Comparison of ENCODE assay signal across 25 mouse cellular contexts in the genomic region with DNA sequence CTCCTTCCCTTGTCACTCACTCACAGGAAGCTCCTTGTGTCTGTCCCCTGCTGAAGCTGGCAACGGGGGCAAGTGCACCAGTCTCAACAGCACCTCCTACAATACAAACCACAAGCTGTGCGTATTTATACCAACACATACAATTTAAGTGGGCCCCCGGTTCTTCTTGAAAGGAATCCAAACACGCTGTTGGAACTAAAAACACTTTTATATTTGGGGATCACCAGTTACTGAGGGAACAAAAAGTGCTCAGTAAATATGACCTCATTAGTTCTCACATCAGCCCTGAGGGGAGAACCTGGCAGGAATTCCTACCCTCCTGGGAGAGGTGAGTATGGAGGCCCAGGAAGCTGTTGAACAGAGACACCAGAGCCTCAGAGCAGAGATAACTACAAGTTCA.
DNase-seq lines count a peak whose midpoint lies in the region; ATAC-seq and TF ChIP-seq lines count a peak whose summit lies in the region.
"Had no signal": no experiment of that assay in that cellular context is flagged by ENCODE, and none has a peak within 500 bp of the region (broad histone marks: within the 10 kb centered on the region; RNA-seq: fewer than 3 reads in every experiment).

No protein-coding gene starts in this region.

- DNase-seq in forebrain, embryonic 14.5 days (ENCODE audit: low spot score) = peak; percentile 51
- DNase-seq in kidney, adult 2 months = peak; percentile 10
- peak; percentile 24 for DNase-seq in 416B (ENCODE audit: low read depth)
- DNase-seq in T-cell, adult 2 months (ENCODE audit: low spot score) = no peak
- DNase-seq: adrenal gland, adult 8-10 months; adrenal gland, postnatal 25 days; cerebellum, adult 18-20 months; cerebellum, adult 9-10 months; cerebellum, postnatal 14 days; gastrocnemius, postnatal 10 days; gastrocnemius, postnatal 36 days; heart, postnatal 36 days had no signal

- no peaks in the 10 kb centered on the region for H3K27me3 ChIP-seq in forebrain, embryonic 14.5 days (replicated peaks; ENCODE audit: control insufficient read depth, insufficient read depth, low read length)
- peaks cover 22% of the 10 kb centered on the region; the same call in 1 of the 2 replicates for H3K27me3 ChIP-seq in forebrain, embryonic 12.5 days
- H3K27me3 ChIP-seq in kidney, adult 2 months (replicated peaks; ENCODE audit: control insufficient read depth, insufficient read depth, low read length) = no peaks in the 10 kb centered on the region
- H3K27me3 ChIP-seq in kidney, embryonic 15.5 days = no peaks in the 10 kb centered on the region
- H3K27me3 ChIP-seq: embryonic facial prominence, embryonic 13.5 days; forebrain, embryonic 15.5 days; hindbrain, embryonic 13.5 days; intestine, embryonic 15.5 days had no signal

- peaks cover 10% of the 10 kb centered on the region; the same call in 1 of the 2 replicates for H3K4me1 ChIP-seq in forebrain, embryonic 14.5 days (ENCODE audit: control insufficient read depth, insufficient read depth, low read length)
- H3K4me1 ChIP-seq in forebrain, embryonic 12.5 days = no peaks in the 10 kb centered on the region
- H3K4me1 ChIP-seq in kidney, adult 2 months (ENCODE audit: control insufficient read depth, insufficient read depth, low read length) = peaks cover 8% of the 10 kb centered on the region
- no peaks in the 10 kb centered on the region for H3K4me1 ChIP-seq in kidney, embryonic 15.5 days
- H3K4me1 ChIP-seq: hindbrain, embryonic 10.5 days; intestine, embryonic 15.5 days had no signal

- H3K9ac ChIP-seq in forebrain, embryonic 14.5 days (ENCODE audit: low read length) = no peak overlapping the region
- no peak overlapping the region for H3K9ac ChIP-seq in forebrain, embryonic 12.5 days
- no peak overlapping the region for H3K9ac ChIP-seq in kidney, embryonic 15.5 days
- H3K9ac ChIP-seq: embryonic facial prominence, embryonic 13.5 days; forebrain, embryonic 15.5 days; hindbrain, embryonic 13.5 days; intestine, embryonic 15.5 days had no signal

- H3K4me3 ChIP-seq in forebrain, embryonic 14.5 days (ENCODE audit: low read depth, low read length) = no peak overlapping the region
- H3K4me3 ChIP-seq in forebrain, embryonic 12.5 days (replicated peaks) = no peak overlapping the region
- H3K4me3 ChIP-seq in kidney, adult 2 months (ENCODE audit: insufficient read depth, low read depth, low read length) = no peak overlapping the region
- H3K4me3 ChIP-seq in kidney, embryonic 15.5 days (replicated peaks) = no peak overlapping the region
- H3K4me3 ChIP-seq: embryonic facial prominence, embryonic 13.5 days; forebrain, embryonic 10.5 days; forebrain, embryonic 15.5 days; hindbrain, embryonic 10.5 days; hindbrain, embryonic 13.5 days; intestine, embryonic 15.5 days had no signal

- 21% methylated on average over 4 of the region's 4 CpGs for WGBS in forebrain, embryonic 14.5 days
- 56% methylated on average over 4 of the region's 4 CpGs for WGBS in forebrain, embryonic 12.5 days
- WGBS in kidney, adult 2 months = 77% methylated on average over 4 of the region's 4 CpGs
- WGBS in kidney, embryonic 15.5 days = 85% methylated on average over 4 of the region's 4 CpGs

- H3K27ac ChIP-seq in forebrain, embryonic 14.5 days (ENCODE audit: low read depth, low read length) = no peak overlapping the region
- no peak overlapping the region for H3K27ac ChIP-seq in forebrain, embryonic 12.5 days
- H3K27ac ChIP-seq in kidney, adult 2 months (ENCODE audit: insufficient read depth, low read depth, low read length) = no peak overlapping the region
- no peak overlapping the region for H3K27ac ChIP-seq in kidney, embryonic 15.5 days
- H3K27ac ChIP-seq: embryonic facial prominence, embryonic 13.5 days; forebrain, embryonic 10.5 days; forebrain, embryonic 15.5 days; hindbrain, embryonic 10.5 days; hindbrain, embryonic 13.5 days; intestine, embryonic 15.5 days had no signal

- no peak overlapping the region for H3K4me2 ChIP-seq in forebrain, embryonic 14.5 days (ENCODE audit: low read length)
- no peak overlapping the region for H3K4me2 ChIP-seq in forebrain, embryonic 12.5 days
- no peak overlapping the region for H3K4me2 ChIP-seq in kidney, embryonic 15.5 days
- H3K4me2 ChIP-seq: embryonic facial prominence, embryonic 13.5 days; forebrain, embryonic 15.5 days; heart, embryonic 11.5 days; hindbrain, embryonic 13.5 days; intestine, embryonic 15.5 days had no signal

- no peaks in the 10 kb centered on the region for H3K36me3 ChIP-seq in forebrain, embryonic 14.5 days (ENCODE audit: control insufficient read depth, insufficient read depth, low read length)
- no peaks in the 10 kb centered on the region for H3K36me3 ChIP-seq in forebrain, embryonic 12.5 days (replicated peaks)
- H3K36me3 ChIP-seq in kidney, adult 2 months (ENCODE audit: control insufficient read depth, insufficient read depth, low read length) = no peaks in the 10 kb centered on the region
- H3K36me3 ChIP-seq in kidney, embryonic 15.5 days = no peaks in the 10 kb centered on the region
- H3K36me3 ChIP-seq: embryonic facial prominence, embryonic 13.5 days; forebrain, embryonic 10.5 days; forebrain, embryonic 15.5 days; hindbrain, embryonic 10.5 days; hindbrain, embryonic 13.5 days; intestine, embryonic 15.5 days had no signal

- no peak for TF ChIP-seq CTCF in kidney, adult 2 months (conservative IDR thresholded peaks at IDR 0.05; ENCODE audit: insufficient read depth, insufficient read length, low read depth, low read length)

- H3K9me3 ChIP-seq in forebrain, embryonic 14.5 days (replicated peaks; ENCODE audit: control insufficient read depth, low read length) = no peaks in the 10 kb centered on the region
- no peaks in the 10 kb centered on the region for H3K9me3 ChIP-seq in forebrain, embryonic 12.5 days
- no peaks in the 10 kb centered on the region for H3K9me3 ChIP-seq in kidney, embryonic 15.5 days (replicated peaks)
- H3K9me3 ChIP-seq: embryonic facial prominence, embryonic 13.5 days; forebrain, embryonic 10.5 days; forebrain, embryonic 15.5 days; hindbrain, embryonic 10.5 days; hindbrain, embryonic 13.5 days; intestine, embryonic 15.5 days had no signal

- peak; percentile 45; the same call in 1 of the 2 replicates for ATAC-seq in forebrain, embryonic 14.5 days
- no peak for ATAC-seq in forebrain, embryonic 12.5 days (ENCODE audit: low FRiP score)
- ATAC-seq in kidney, embryonic 15.5 days (replicated peaks; ENCODE audit: low FRiP score) = no peak
- peak; percentile 34; the same call in 1 of the 2 replicates for ATAC-seq in common myeloid progenitor, adult 5-6 weeks (replicated peaks; ENCODE audit: low read depth, poor library complexity, severe bottlenecking)
- ATAC-seq: activated CD4-positive, CD25-positive, alpha-beta regulatory T cell, adult 4 months; CD4-positive, CD25-positive, alpha-beta regulatory T cell, adult 4 months; forebrain, embryonic 15.5 days; hindbrain, embryonic 16.5 days; intestine, embryonic 15.5 days had no signal

- TF ChIP-seq POLR2A in kidney, adult 2 months (IDR thresholded peaks at IDR 0.05; ENCODE audit: low read depth, low read length) = no peak

Comparison
In these comparisons a context has a peak if more than half of its experiments do, and no peak if none do; other contexts are left out.
1. ATAC-seq: peak in forebrain, embryonic 14.5 days (single experiment) and common myeloid progenitor, adult 5-6 weeks (single experiment); none in forebrain, embryonic 12.5 days (single experiment) and kidney, embryonic 15.5 days (single experiment).